Mouse (Mus musculus) ES-E14 (cell line): ENCODE measurements around the gene Fkbp7.

Experiments
- ZC3H11A ChIP-seq: IDR thresholded peaks from 2 replicates; pipeline ENCODE4 v1.6.1; 2012; ENCODE audit warnings: low read depth, mild to moderate bottlenecking, inconsistent platforms, low read length, borderline replicate concordance
- ZNF384 ChIP-seq: IDR thresholded peaks from 2 replicates; pipeline ENCODE4 v1.6.1; 2012; ENCODE audit warnings: low read depth, low read length, inconsistent platforms

GRCm38 (mm10) chr2:76658551-76658950 lies 14.4 kb downstream of the Fkbp7 start:
- TF ChIP-seq ZNF384 (no peak), ZC3H11A (no peak)
